Mouse (Mus musculus) hindbrain, embryonic 11.5 days (tissue): ENCODE results near the gene Tspan4. TPM values are rescaled to one million over a fixed set of nuclear protein-coding genes. Genes with fewer than 3 reads are reported as not detected.

ENCODE experiments used
- ATAC-seq: fragments of 200-750 bp; cut with Nextera tagmentation; 2 replicates; pipeline ENCODE4 v1.8.0; 2017; ENCODE audit warnings: mild to moderate bottlenecking, moderate TSS enrichment, moderate library complexity; ENCODE audit not compliant: low FRiP score
- DNase-seq: peaks from one replicate; pipeline ENCODE4 v3.0.0-alpha.2; 2015; ENCODE audit warnings: low spot score
- H3K27ac ChIP-seq: fragments of 300-500 bp; sonication (generic); 2 replicates; pipeline ENCODE4 v1.5.1; 2014; ENCODE audit warnings: mild to moderate bottlenecking, low read depth, low read length
- H3K27me3 ChIP-seq: fragments of 300-500 bp; sonication (generic); 2 replicates; pipeline ENCODE4 v1.6.1; 2014; ENCODE audit warnings: mild to moderate bottlenecking, low read length, moderate library complexity, mixed read lengths; ENCODE audit not compliant: control insufficient read depth, insufficient read depth
- H3K36me3 ChIP-seq: fragments of 300-500 bp; sonication (generic); 2 replicates; pipeline ENCODE4 v1.6.1; 2014; ENCODE audit warnings: mild to moderate bottlenecking, low read length, moderate library complexity, mixed read lengths; ENCODE audit not compliant: control insufficient read depth, insufficient read depth
- H3K4me1 ChIP-seq: fragments of 300-500 bp; sonication (generic); replicated peaks from 2 replicates; pipeline ENCODE4 v1.6.1; 2014; ENCODE audit warnings: low read length, mixed read lengths; ENCODE audit not compliant: control insufficient read depth, insufficient read depth
- H3K4me2 ChIP-seq: fragments of 300-500 bp; sonication (generic); replicated peaks from 2 replicates; pipeline ENCODE4 v1.6.1; 2014; ENCODE audit warnings: mild to moderate bottlenecking, low read depth, low read length
- H3K4me3 ChIP-seq: fragments of 300-500 bp; sonication (generic); 2 replicates; pipeline ENCODE4 v1.5.1; 2014; ENCODE audit warnings: low read depth, low read length
- H3K9ac ChIP-seq: fragments of 300-500 bp; sonication (generic); 2 replicates; pipeline ENCODE4 v1.6.1; 2014; ENCODE audit warnings: low read depth, low read length
- H3K9me3 ChIP-seq: fragments of 300-500 bp; sonication (generic); 2 replicates; pipeline ENCODE4 v1.6.1; 2016; ENCODE audit warnings: low read length; ENCODE audit not compliant: control insufficient read depth
- WGBS: fragments of 180-500 bp; shearing (Covaris S2); extraction: QIAGEN DNeasy Blood & Tissue Kit; methylation state at CpG from one replicate; pipeline ENCODE4 v1.1.7; 2014; 5-methylcytosine and 5-hydroxymethylcytosine counted together
- polyA plus RNA-seq: library from polyadenylated mRNA; unstranded; fragments of >200 nt; fragmentation: Nextera tagmentation; extraction: Ambion mirVana; gene quantifications from 2 replicates; pipeline ENCODE4 v1.2.1, GENCODE M21; 2014

Gene Tspan4
- polyA plus RNA-seq, 1 experiment from 2014 or later = 31.4 TPM

DNA sequence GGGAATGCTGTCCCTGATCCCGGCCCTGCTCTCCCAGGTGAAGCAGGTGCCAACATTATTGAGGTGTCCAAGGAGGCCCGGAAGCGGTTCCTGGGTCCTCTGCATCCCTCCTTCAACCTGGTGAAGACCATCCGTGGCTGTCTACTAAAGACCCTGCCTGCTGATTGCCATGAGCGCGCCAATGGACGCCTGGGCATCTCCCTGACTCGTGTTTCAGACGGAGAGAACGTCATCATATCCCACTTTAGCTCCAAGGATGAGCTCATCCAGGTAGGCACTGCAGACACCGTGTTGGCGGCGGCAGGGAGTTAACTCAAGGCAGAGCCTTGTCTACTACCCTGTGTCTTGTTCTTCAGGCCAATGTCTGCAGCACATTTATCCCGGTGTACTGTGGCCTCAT, 17.8 kb upstream of the Tspan4 start:
- H3K9me3 ChIP-seq = no peaks in the 10 kb centered on the region
- H3K4me3 ChIP-seq = no peak overlapping the region
- H3K4me2 ChIP-seq = no peak overlapping the region
- peaks cover 31% of the 10 kb centered on the region for H3K27me3 ChIP-seq
- 91% methylated on average over 14 of the region's 14 CpGs for WGBS
- peaks cover 3% of the 10 kb centered on the region; the same call in 1 of the 2 replicates for H3K4me1 ChIP-seq
- no peak overlapping the region for H3K9ac ChIP-seq
- no peak overlapping the region for H3K27ac ChIP-seq
- no peaks in the 10 kb centered on the region for H3K36me3 ChIP-seq
- DNase-seq = no peak
- ATAC-seq = no peak

DNA sequence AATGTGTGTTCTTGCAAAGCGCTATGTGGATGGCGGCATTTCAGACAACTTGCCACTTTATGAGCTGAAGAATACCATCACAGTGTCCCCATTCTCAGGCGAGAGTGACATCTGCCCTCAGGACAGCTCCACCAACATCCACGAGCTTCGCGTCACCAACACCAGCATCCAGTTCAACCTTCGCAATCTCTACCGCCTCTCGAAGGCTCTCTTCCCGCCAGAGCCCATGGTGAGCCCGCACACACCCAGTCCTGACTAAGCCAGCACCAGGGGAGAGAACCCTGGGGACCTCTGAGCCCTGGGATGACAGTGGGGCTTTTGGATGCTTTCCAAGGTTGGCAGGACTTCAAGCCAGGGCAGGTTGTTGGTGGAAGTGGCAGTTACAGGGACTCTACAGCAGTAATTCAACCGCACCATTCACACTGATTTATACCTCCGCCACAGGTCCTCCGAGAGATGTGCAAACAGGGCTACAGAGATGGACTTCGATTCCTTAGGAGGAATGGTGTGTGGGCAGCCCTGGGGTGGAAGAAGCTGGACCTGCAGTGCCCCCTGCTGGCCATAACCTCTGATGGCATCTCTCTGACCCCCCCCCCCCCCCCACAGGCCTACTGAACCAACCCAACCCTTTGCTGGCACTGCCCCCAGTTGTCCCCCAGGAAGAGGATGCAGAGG, 16.9 kb upstream of the Tspan4 start:
- Histone ChIP-seq H3K9me3 (no peaks in the 10 kb centered on the region), H3K36me3 (no peaks in the 10 kb centered on the region), H3K4me3 (no peak overlapping the region), H3K4me2 (no peak overlapping the region), H3K27me3 (peaks cover 40% of the 10 kb centered on the region), H3K4me1 (peaks cover 3% of the 10 kb centered on the region; the same call in 1 of the 2 replicates), H3K27ac (no peak overlapping the region), H3K9ac (no peak overlapping the region)
- ATAC-seq (no peak), DNase-seq (peak; percentile 71)
- WGBS = 72% methylated on average over 15 of the region's 15 CpGs

DNA sequence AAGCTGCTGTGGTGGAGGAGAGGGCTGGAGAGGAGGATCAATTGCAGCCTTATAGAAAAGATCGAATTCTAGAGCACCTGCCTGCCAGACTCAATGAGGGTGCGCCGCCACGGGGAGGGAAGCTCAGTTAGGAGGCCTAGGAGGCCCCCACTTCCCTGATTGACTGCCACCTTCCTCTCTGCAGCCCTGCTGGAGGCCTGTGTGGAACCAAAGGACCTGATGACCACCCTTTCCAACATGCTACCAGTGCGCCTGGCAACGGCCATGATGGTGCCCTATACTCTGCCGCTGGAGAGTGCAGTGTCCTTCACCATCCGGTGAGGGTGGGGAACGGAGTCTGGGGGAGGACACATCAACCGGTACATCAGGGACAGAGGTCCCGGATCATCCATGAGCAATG, 16.4 kb upstream of the Tspan4 start:
- DNase-seq (no peak), ATAC-seq (no peak)
- peaks cover 3% of the 10 kb centered on the region; the same call in 1 of the 2 replicates for H3K4me1 ChIP-seq
- no peaks in the 10 kb centered on the region for H3K36me3 ChIP-seq
- H3K27ac ChIP-seq = no peak overlapping the region
- H3K4me2 ChIP-seq = no peak overlapping the region
- no peaks in the 10 kb centered on the region for H3K9me3 ChIP-seq
- H3K4me3 ChIP-seq = no peak overlapping the region
- H3K9ac ChIP-seq = no peak overlapping the region
- 84% methylated on average over 11 of the region's 11 CpGs for WGBS
- peaks cover 45% of the 10 kb centered on the region for H3K27me3 ChIP-seq

DNA sequence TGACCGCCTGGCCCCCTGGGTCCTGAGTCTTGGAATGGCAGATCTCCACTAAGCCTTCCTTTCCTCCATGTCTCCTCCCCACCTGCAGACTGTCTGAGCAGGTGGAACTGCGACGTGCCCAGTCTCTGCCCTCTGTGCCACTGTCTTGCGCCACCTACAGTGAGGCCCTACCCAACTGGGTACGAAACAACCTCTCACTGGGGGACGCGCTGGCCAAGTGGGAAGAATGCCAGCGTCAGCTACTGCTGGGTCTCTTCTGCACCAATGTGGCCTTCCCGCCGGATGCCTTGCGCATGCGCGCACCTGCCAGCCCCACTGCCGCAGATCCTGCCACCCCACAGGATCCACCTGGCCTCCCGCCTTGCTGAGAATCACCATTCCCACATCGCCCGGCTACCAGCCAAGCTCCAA, 15.7 kb upstream of the Tspan4 start:
- H3K4me2 ChIP-seq = no peak overlapping the region
- H3K27ac ChIP-seq = no peak overlapping the region
- H3K9me3 ChIP-seq = no peaks in the 10 kb centered on the region
- H3K36me3 ChIP-seq = no peaks in the 10 kb centered on the region
- H3K9ac ChIP-seq = no peak overlapping the region
- H3K4me3 ChIP-seq = no peak overlapping the region
- H3K27me3 ChIP-seq = peaks cover 52% of the 10 kb centered on the region
- DNase-seq (no peak), ATAC-seq (no peak)
- 93% methylated on average over 17 of the region's 17 CpGs for WGBS
- H3K4me1 ChIP-seq = peaks cover 3% of the 10 kb centered on the region; the same call in 1 of the 2 replicates

DNA sequence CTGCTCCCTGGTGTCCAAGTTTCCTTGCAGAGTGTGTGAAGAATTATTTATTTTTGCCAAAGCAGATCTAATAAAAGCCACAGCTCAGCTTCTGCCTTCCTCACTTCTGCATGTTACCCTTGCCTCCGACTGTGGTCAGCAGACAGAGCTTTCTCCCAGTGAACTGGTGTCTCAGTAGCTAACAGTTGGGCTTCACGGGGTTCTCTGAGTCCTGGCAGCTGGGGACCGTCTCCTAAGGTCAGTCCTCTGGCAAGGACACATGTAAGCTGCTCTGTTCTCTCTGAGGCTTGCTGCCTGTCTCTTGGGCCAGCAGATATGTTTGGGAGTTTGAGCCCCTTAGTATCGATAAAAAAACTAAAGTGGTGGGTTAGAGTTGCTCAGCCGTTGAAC, 15.0 kb upstream of the Tspan4 start:
- H3K27ac ChIP-seq = no peak overlapping the region
- 72% methylated on average over 5 of the region's 5 CpGs for WGBS
- no peak overlapping the region for H3K4me3 ChIP-seq
- H3K4me2 ChIP-seq = no peak overlapping the region; the same call in 1 of the 2 replicates
- H3K4me1 ChIP-seq = peaks cover 3% of the 10 kb centered on the region; the same call in 1 of the 2 replicates
- H3K27me3 ChIP-seq = peaks cover 58% of the 10 kb centered on the region
- DNase-seq = no peak
- ATAC-seq = no peak
- H3K36me3 ChIP-seq = no peaks in the 10 kb centered on the region
- no peak overlapping the region for H3K9ac ChIP-seq
- H3K9me3 ChIP-seq = no peaks in the 10 kb centered on the region

DNA sequence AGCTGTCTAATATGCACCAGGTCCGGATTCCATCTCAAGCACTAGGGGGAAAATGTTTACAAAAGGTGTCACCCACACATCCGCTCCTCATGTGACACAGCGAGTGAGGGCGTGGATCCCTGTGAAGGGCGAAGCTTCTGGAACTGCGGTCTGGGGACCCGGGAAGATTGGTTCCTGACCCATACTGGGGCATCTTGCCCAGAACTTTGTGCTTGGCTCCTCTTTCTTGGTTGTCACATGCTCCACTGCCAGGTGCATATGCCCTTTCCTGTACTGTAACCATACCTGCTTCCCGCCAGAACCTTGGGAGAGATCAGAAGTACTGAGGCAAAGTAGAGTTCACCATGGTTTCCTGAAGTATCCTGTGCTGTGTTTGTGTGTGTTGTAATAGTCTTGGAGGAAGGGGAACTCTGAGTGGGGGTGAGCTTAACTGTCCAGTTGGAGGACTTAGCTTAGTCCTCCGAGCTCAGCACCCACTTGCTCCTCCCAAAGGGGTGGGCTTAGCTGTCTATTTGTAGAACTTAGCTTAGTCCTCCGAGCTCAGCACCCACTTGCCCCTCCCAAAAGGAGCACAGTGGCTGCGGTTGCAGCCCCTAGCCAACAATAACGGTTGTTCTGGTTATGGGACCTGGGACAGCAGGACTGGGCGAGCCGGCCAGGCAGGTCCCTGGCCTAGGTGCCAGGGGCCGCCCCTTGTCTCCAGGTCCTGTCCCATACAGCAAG, 14.5 kb upstream of the Tspan4 start, which contains the start of gene Cracr2b:
Cracr2b (plus strand) TSS at position 704 of the 723 bp plus-strand sequence.
- H3K9ac ChIP-seq = peak within 1 kb of the TSS; percentile 34; the same call in 1 of the 2 replicates
- H3K4me2 ChIP-seq = peak within 1 kb of the TSS; percentile 53
- DNase-seq (no peak), ATAC-seq (no peak)
- 73% methylated on average over 15 of the region's 15 CpGs for WGBS
- H3K4me1 ChIP-seq = peaks cover 3% of the 10 kb centered on the region; the same call in 1 of the 2 replicates
- no peaks in the 10 kb centered on the region for H3K9me3 ChIP-seq
- peaks cover 63% of the 10 kb centered on the region for H3K27me3 ChIP-seq
- peak within 1 kb of the TSS; percentile 32 for H3K4me3 ChIP-seq
- no peak within 1 kb of the TSS for H3K27ac ChIP-seq
- H3K36me3 ChIP-seq = no peaks in the 10 kb centered on the region

DNA sequence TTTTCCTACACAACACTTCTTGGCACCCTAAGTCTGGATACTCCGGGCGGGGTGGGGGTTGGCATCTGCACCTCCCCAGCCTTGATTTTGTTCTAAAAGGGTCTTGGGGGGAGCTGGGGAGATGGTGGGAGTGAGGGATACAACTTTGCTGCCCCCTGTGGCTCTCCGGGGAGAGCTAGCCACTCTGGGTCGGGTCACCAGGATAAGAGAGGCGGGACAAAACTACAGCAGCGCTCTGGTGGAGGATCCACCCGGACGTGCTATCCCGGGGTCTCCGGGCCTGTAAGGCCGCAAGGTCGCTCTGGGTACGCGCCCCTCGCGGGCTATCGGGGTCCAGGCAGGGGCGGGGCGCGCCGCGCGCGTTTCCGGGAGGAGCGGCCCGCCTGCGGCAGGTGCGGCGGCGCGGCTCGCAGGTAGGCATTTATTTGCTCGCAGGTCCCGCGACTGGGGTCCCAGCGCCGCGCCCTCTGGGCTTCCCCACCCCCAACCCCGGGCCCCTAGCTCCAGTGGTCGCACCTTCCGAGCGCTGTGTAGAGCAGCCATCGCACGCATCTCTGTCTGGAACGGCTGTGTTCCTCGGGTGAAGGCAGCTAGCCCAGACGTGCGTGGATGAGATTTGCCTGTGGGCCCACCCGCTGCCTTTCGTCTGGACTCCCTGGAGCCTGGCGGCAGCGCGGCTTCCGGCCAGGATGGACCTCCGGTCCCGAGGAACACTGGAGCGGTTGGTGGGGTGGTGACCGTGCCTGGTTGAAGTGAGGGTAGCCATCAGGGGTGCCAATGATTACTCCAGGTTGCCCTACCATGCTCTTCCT, 13.3 kb upstream of the Tspan4 start:
- H3K27me3 ChIP-seq = peaks cover 74% of the 10 kb centered on the region

DNA sequence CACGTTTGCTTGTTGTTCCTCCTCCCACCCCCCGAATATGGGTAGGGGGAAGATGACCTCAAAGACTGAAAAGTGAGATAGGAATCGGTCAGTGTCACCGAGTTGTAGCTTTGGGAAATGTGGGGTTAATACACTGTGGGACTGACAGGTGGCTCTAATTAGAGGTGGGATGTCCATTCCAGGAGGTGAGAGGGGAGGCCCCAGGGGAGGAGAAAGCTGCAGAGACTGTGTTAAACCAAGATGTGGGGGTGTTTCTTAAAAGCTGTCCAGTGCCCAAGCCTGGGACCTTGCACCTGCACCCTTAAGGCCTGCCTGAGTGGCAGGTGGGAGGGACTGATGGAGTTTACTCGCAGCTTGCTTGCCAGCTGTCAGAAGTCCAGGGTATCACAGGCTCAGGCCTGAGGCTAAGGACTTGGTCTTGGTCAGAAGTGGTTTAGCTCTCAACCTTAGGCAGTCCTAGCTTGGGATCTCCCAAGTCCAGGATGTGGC, 12.7 kb upstream of the Tspan4 start:
- Histone ChIP-seq H3K4me3 (no peak overlapping the region), H3K27ac (no peak overlapping the region), H3K9ac (no peak overlapping the region), H3K36me3 (no peaks in the 10 kb centered on the region), H3K27me3 (peaks cover 77% of the 10 kb centered on the region), H3K9me3 (no peaks in the 10 kb centered on the region), H3K4me1 (0 out of 2 replicates have a peak, but pooled peaks cover 3% of the 10 kb centered on the region), H3K4me2 (peak overlapping the region; percentile 53)
- ATAC-seq = no peak
- DNase-seq = no peak
- 12% methylated on average over 5 of the region's 5 CpGs for WGBS

More for the DNA sequence above, 13.3 kb upstream of the Tspan4 start:
- ATAC-seq (no peak), DNase-seq (no peak)
- peak overlapping the region; percentile 53 for H3K4me2 ChIP-seq
- no peak overlapping the region for H3K27ac ChIP-seq
- WGBS = 3% methylated on average over 58 of the region's 59 CpGs
- 0 out of 2 replicates have a peak, but pooled peaks cover 3% of the 10 kb centered on the region for H3K4me1 ChIP-seq
- H3K36me3 ChIP-seq = no peaks in the 10 kb centered on the region
- peak overlapping the region; percentile 34; the same call in 1 of the 2 replicates for H3K9ac ChIP-seq
- H3K9me3 ChIP-seq = no peaks in the 10 kb centered on the region
- peak overlapping the region; percentile 32 for H3K4me3 ChIP-seq
